Mouse (Mus musculus): Measurements from ENCODE around the gene Braf. TPM values are rescaled to one million over a fixed set of nuclear protein-coding genes. Genes with fewer than 3 reads are reported as not detected.
A peak's percentile ranks its signal among the peaks of the same experiment; 100 is the strongest.

Gene Braf
- total and polyA plus RNA-seq, 3 experiments = 7.2 to 16.9 (median 15.0) TPM

GRCm38 (mm10) chr6:39728095-39728494, 2.8 kb upstream of the Braf start:
- intact Hi-C loops (cut with DNase I) = loop anchor here (5.0 kb wide), 1 partner anchor 136 kb away; the partner anchor contains the start of gene Ndufb2
- H3K4me1 ChIP-seq (ENCODE audit: control insufficient read depth, insufficient read depth, low read length) = peaks cover 6% of the 10 kb centered on the region
- peaks cover 5% of the 10 kb centered on the region for H3K36me3 ChIP-seq (ENCODE audit: control insufficient read depth, insufficient read depth, low read length)
- H3K4me3 ChIP-seq = no peak overlapping the region
- H3K27ac ChIP-seq = no peak overlapping the region
- no peak for TF ChIP-seq POLR2A (IDR thresholded peaks at IDR 0.05; ENCODE audit: insufficient read depth, low read depth, low read length)
- TF ChIP-seq CTCF (IDR thresholded peaks at IDR 0.05) = no peak
- TF ChIP-seq EP300 (IDR thresholded peaks at IDR 0.05; ENCODE audit: insufficient read depth, low read depth, low read length) = no peak
- no peak overlapping the region for H3K9ac ChIP-seq (ENCODE audit: low read depth, low read length)
- no peak for DNase-seq
- H3K27me3 ChIP-seq (ENCODE audit: control insufficient read depth, insufficient read depth, low read length) = no peaks in the 10 kb centered on the region
- whole genome bisulfite sequencing = 93% methylated on average over 5 of the region's 5 CpGs
- peaks cover 2% of the 10 kb centered on the region; the same call in 1 of the 2 replicates for H3K79me2 ChIP-seq (replicated peaks; ENCODE audit: control insufficient read depth, insufficient read depth, low read length)

DNA sequence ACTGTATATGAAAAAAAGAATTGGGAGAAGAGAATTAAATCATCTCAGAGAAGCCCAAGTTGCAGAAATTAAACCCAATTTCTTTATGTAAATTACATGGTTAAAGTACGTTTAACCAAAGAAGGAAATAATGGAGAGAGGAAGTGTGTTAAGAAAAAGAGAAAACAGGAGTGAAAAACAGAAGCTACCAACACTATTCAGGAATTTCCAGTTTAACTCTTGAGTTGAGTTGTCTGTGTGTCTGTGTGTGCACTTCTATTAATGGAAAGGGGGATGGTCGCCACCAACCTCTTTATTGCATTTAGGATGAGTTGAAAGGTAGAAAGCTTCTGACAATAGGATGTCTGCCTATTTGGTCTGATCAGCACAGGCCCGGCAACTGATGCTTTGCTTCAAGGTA, 886 bp upstream of the Braf start:
- Histone ChIP-seq H3K36me3 (ENCODE audit: control insufficient read depth, insufficient read depth, low read length) (peaks cover 12% of the 10 kb centered on the region), H3K79me2 (replicated peaks; ENCODE audit: control insufficient read depth, insufficient read depth, low read length) (peaks cover 5% of the 10 kb centered on the region; the same call in 1 of the 2 replicates), H3K4me1 (ENCODE audit: control insufficient read depth, insufficient read depth, low read length) (peaks cover 6% of the 10 kb centered on the region), H3K27me3 (ENCODE audit: control insufficient read depth, insufficient read depth, low read length) (no peaks in the 10 kb centered on the region), H3K27ac (no peak overlapping the region), H3K4me3 (no peak overlapping the region), H3K9ac (ENCODE audit: low read depth, low read length) (no peak overlapping the region)
- TF ChIP-seq CTCF (IDR thresholded peaks at IDR 0.05) (no peak), POLR2A (IDR thresholded peaks at IDR 0.05; ENCODE audit: insufficient read depth, low read depth, low read length) (no peak), EP300 (IDR thresholded peaks at IDR 0.05; ENCODE audit: insufficient read depth, low read depth, low read length) (no peak)
- intact Hi-C loops (cut with DNase I) = loop anchor here (5.0 kb wide), 1 partner anchor 134 kb away; the partner anchor contains the start of gene Ndufb2
- WGBS = 75% methylated on average over 3 of the region's 3 CpGs
- DNase-seq = no peak

DNA sequence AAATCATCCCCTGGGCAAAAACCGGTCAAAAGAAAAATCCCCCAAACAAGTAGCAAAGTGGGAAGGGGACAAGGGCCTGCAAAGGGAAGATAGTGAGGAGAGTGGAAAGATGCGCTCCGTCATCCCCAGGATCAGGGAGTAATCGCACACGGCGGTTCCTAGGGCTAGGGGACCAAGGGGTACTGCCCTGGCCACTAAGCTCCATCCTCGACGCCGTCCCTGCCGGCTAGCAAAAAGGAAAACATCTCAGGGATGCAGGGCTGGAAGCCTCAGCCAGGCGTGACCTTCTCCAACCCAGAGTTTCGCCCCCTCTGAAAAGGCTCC, 759 bp downstream of the Braf start:
- Histone ChIP-seq H3K79me2 (replicated peaks; ENCODE audit: control insufficient read depth, insufficient read depth, low read length) (peaks cover 5% of the 10 kb centered on the region; the same call in 1 of the 2 replicates), H3K4me1 (ENCODE audit: control insufficient read depth, insufficient read depth, low read length) (peaks cover 6% of the 10 kb centered on the region), H3K9ac (ENCODE audit: low read depth, low read length) (peak overlapping the region; percentile 92), H3K36me3 (ENCODE audit: control insufficient read depth, insufficient read depth, low read length) (peaks cover 20% of the 10 kb centered on the region), H3K4me3 (peak overlapping the region; percentile 93), H3K27ac (peak overlapping the region; percentile 85), H3K27me3 (ENCODE audit: control insufficient read depth, insufficient read depth, low read length) (no peaks in the 10 kb centered on the region)
- no peak for TF ChIP-seq EP300 (IDR thresholded peaks at IDR 0.05; ENCODE audit: insufficient read depth, low read depth, low read length)
- under 1% methylated on average over 12 of the region's 12 CpGs for WGBS
- intact Hi-C loops (cut with DNase I) = loop anchor here (2.0 to 5.0 kb wide), 2 partner anchors 47 to 58 kb away; no protein-coding TSS in a partner anchor
- no peak for DNase-seq

GRCm38 (mm10) chr6:39724071-39724470, 1.2 kb downstream of the Braf start:
- intact Hi-C loops (cut with DNase I) = loop anchor here (2.0 to 5.0 kb wide), 2 partner anchors 47 to 59 kb away; no protein-coding TSS in a partner anchor
- DNase-seq = peak in 1 of 2 experiments; percentile 4
- Histone ChIP-seq H3K36me3 (ENCODE audit: control insufficient read depth, insufficient read depth, low read length) (peaks cover 20% of the 10 kb centered on the region), H3K4me1 (ENCODE audit: control insufficient read depth, insufficient read depth, low read length) (peaks cover 6% of the 10 kb centered on the region), H3K9ac (ENCODE audit: low read depth, low read length) (peak overlapping the region; percentile 92), H3K79me2 (replicated peaks; ENCODE audit: control insufficient read depth, insufficient read depth, low read length) (peaks cover 5% of the 10 kb centered on the region; the same call in 1 of the 2 replicates), H3K27ac (no peak overlapping the region; the same call in 1 of the 2 replicates), H3K4me3 (peak overlapping the region; percentile 93), H3K27me3 (ENCODE audit: control insufficient read depth, insufficient read depth, low read length) (no peaks in the 10 kb centered on the region)
- WGBS = 2% methylated on average over 7 of the region's 7 CpGs
- TF ChIP-seq CTCF (IDR thresholded peaks at IDR 0.05) (no peak), POLR2A (IDR thresholded peaks at IDR 0.05; ENCODE audit: insufficient read depth, low read depth, low read length) (no peak), EP300 (IDR thresholded peaks at IDR 0.05; ENCODE audit: insufficient read depth, low read depth, low read length) (no peak)

DNA sequence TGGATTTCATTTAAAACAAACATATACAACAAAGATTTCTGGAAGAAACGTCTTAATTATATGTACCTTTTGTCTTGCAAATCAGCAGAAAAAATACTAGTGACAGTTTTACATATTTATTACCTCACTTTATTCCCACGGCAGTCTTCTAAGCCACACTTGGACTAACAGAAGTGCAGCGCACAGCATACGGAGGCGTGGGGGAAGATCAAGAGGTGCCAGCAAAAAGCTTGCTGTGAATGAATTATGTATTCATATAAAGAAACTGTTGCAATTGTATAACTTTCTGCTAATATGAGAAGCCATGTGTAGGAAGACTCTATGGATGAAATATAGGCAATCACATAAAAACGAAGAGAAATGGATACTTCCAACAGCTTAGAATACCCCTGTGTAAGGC, 6.7 kb downstream of the Braf start:
- H3K79me2 ChIP-seq (replicated peaks; ENCODE audit: control insufficient read depth, insufficient read depth, low read length) = peaks cover 2% of the 10 kb centered on the region
- H3K36me3 ChIP-seq (ENCODE audit: control insufficient read depth, insufficient read depth, low read length) = peaks cover 20% of the 10 kb centered on the region
- H3K4me1 ChIP-seq (ENCODE audit: control insufficient read depth, insufficient read depth, low read length) = peaks cover 2% of the 10 kb centered on the region
- H3K27me3 ChIP-seq (ENCODE audit: control insufficient read depth, insufficient read depth, low read length) = no peaks in the 10 kb centered on the region
- H3K4me3 ChIP-seq = no peak overlapping the region
- no peak overlapping the region for H3K27ac ChIP-seq
- 90% methylated on average over 6 of the region's 6 CpGs for WGBS
- TF ChIP-seq POLR2A (IDR thresholded peaks at IDR 0.05; ENCODE audit: insufficient read depth, low read depth, low read length) (no peak), EP300 (IDR thresholded peaks at IDR 0.05; ENCODE audit: insufficient read depth, low read depth, low read length) (no peak), CTCF (IDR thresholded peaks at IDR 0.05) (no peak)
- H3K9ac ChIP-seq (ENCODE audit: low read depth, low read length) = no peak overlapping the region
- intact Hi-C loops (cut with DNase I) = no loop called here
- DNase-seq = no peak

- Histone ChIP-seq H3K79me2 (replicated peaks; ENCODE audit: control insufficient read depth, insufficient read depth, low read length) (no peaks in the 10 kb centered on the region; the same call in 1 of the 2 replicates), H3K4me3 (no peak overlapping the region), H3K4me1 (ENCODE audit: control insufficient read depth, insufficient read depth, low read length) (no peaks in the 10 kb centered on the region; the same call in 1 of the 2 replicates), H3K9ac (ENCODE audit: low read depth, low read length) (no peak overlapping the region), H3K36me3 (ENCODE audit: control insufficient read depth, insufficient read depth, low read length) (peaks cover 10% of the 10 kb centered on the region), H3K27me3 (ENCODE audit: control insufficient read depth, insufficient read depth, low read length) (no peaks in the 10 kb centered on the region), H3K27ac (no peak overlapping the region)
- intact Hi-C loops (cut with DNase I) = no loop called here
- TF ChIP-seq POLR2A (IDR thresholded peaks at IDR 0.05; ENCODE audit: insufficient read depth, low read depth, low read length) (no peak), EP300 (IDR thresholded peaks at IDR 0.05; ENCODE audit: insufficient read depth, low read depth, low read length) (no peak), CTCF (IDR thresholded peaks at IDR 0.05) (no peak)
- WGBS = 88% methylated on average over 2 of the region's 2 CpGs
- DNase-seq = no peak
Measured at GRCm38 (mm10) chr6:39717049-39717448, 8.2 kb downstream of the Braf start.

Data from heart, adult 2 months (tissue).